Mouse (Mus musculus) bone marrow macrophage, adult 2 months (primary cell): ENCODE data around the gene Zfp712. TPM values are rescaled to one million over a fixed set of nuclear protein-coding genes. Genes with fewer than 3 reads are reported as not detected.

Experiments
- H3K27ac ChIP-seq: 2 replicates; pipeline ENCODE4 v1.5.1; 2012; ENCODE audit warnings: low read depth, low read length; ENCODE audit not compliant: insufficient read depth
- H3K4me1 ChIP-seq: 2 replicates; pipeline ENCODE4 v1.6.1; 2012; ENCODE audit warnings: low read length; ENCODE audit not compliant: control insufficient read depth, insufficient read depth
- H3K4me3 ChIP-seq: 2 replicates; pipeline ENCODE4 v1.5.1; 2012; ENCODE audit warnings: mild to moderate bottlenecking, low read length, moderate library complexity; ENCODE audit not compliant: insufficient read depth
- CTCF ChIP-seq: IDR thresholded peaks from 2 replicates; pipeline ENCODE4 v1.5.1; 2012; ENCODE audit warnings: low read depth, mild to moderate bottlenecking, low read length, moderate library complexity
- POLR2A ChIP-seq: IDR thresholded peaks from 2 replicates; pipeline ENCODE4 v1.6.1; 2012; ENCODE audit warnings: mild to moderate bottlenecking, low read depth, low read length, borderline replicate concordance
- polyA plus RNA-seq: library from polyadenylated mRNA; stranded (reverse); fragments of >200 nt; gene quantifications from 2 replicates; pipeline ENCODE4 v1.2.4, GENCODE M21; 2012; ENCODE audit not compliant: missing spikeins, insufficient read depth, insufficient read length

The Zfp712 gene
- polyA plus RNA-seq, 1 experiment, result 1.4 TPM

DNA sequence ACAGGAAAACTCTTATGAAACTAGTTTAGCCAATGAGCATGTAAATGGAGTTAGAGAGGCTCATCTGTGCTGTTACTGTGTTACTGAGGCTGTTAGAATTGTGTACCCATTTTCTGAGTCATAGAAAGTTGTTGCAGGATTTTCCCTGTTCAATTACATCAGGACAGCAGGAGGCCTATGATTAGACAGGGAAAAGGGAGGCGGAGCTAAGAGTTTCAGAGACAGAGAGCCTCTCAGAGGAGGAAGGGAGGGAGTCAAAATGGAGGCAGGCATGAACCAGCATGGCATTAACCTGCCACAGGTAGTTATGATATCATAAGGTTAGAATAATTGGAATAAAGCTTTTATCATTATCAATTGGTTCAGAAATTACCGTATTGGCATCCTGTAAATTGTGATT is 11.8 kb upstream of the Zfp712 start:
- TF ChIP-seq POLR2A (no peak), CTCF (no peak)
- no peak overlapping the region for H3K4me3 ChIP-seq
- no peak overlapping the region for H3K27ac ChIP-seq
- no peaks in the 10 kb centered on the region for H3K4me1 ChIP-seq

DNA sequence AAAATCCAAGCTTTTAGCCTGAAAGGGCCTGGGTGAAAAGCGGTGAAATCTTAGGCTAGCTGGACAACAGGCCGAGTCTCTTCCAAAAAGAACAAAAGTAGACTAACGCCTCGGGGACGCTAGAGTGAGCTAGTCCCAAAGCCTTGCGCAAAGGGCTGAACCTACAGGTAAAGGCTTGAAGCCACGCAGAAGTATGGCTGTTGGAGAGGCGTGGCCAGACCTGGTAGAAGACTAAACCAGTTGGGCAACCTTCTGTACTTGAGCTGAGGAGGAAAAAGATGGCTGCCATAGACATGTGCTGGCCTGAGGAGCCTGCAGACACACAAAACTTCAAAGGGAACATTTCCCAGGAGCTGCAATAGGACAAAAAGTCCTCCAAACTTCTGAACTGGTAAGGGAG is 4.4 kb upstream of the Zfp712 start:
- TF ChIP-seq POLR2A, result no peak
- no peak for TF ChIP-seq CTCF
- Histone ChIP-seq H3K27ac (no peak overlapping the region), H3K4me3 (no peak overlapping the region), H3K4me1 (no peaks in the 10 kb centered on the region)

DNA sequence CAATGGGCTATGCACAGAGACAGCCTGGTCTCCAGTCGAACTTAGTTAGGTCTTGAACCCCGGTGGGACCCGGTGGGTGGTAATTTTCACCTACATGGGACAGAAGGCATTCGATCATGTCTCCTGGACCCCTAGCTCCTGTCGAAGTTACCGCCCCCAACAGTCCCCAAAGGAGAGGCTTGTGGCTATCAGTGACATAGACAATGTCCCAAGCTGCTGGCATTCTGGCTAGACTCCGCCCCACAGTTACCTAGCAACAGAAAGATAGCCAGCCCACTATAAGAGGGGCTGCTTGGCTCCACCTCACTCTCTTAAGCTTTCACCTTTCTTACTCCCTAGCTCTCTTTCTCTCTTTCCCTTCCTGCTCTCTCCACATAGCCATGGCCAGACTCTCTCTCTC is 1.5 kb upstream of the Zfp712 start:
- TF ChIP-seq CTCF, result no peak
- TF ChIP-seq POLR2A, result no peak
- peaks cover 4% of the 10 kb centered on the region for H3K4me1 ChIP-seq
- H3K4me3 ChIP-seq, result no peak overlapping the region
- H3K27ac ChIP-seq, result no peak overlapping the region

DNA sequence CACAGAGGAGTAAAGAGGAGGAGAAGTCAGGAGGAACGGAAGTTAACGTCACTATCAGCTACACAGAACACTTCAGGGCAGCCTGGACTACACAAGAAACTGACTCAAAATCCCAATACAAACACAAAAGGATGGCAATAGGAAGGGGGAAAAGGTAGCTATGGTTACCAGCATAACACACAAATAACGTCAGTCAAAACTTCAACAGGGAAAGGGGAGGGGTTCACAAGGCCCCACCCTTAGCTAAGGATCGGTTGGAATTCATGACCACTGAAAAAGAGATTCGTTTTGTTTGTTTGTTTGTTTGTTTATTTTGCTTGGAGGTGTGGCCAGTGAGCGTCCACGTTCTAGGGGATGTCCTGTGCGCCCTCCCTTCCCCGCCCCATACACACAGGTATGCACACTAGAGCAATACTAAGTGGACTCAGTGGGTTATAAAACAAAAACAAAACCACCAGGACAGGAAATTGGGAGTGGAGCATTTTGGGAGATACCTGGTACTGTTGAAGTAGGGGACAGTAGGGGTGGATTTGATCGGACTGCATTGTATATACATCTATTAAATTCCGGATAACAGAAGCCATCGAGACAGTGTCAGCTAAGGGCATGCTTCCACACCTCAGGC is 697 bp downstream of the Zfp712 start:
- TF ChIP-seq CTCF, result no peak
- TF ChIP-seq POLR2A, result no peak
- peaks cover 4% of the 10 kb centered on the region for H3K4me1 ChIP-seq
- H3K4me3 ChIP-seq, result peak overlapping the region; percentile 74
- peak overlapping the region; percentile 78; the same call in 1 of the 2 replicates for H3K27ac ChIP-seq

Other genes with a start within 250 kb of the Zfp712 start
- 1.2 and 1.7 TPM in 2 replicates for gene Gm10767, start 156.3 kb downstream of the Zfp712 start, polyA plus RNA-seq
- gene Zfp708, start 36.8 kb upstream of the Zfp712 start, polyA plus RNA-seq, result not detected in 2 replicates
- gene Gm28557, start 47.4 kb upstream of the Zfp712 start, polyA plus RNA-seq, result 6.2 and 7.1 TPM in 2 replicates
- gene Rslcan18, start 55.1 kb upstream of the Zfp712 start, polyA plus RNA-seq, result 0.90 and 1.5 TPM in 2 replicates
- gene Zfp759, start 60.5 kb upstream of the Zfp712 start, polyA plus RNA-seq, result 3.1 and 3.8 TPM in 2 replicates
- gene Rsl1, start 112.0 kb upstream of the Zfp712 start, polyA plus RNA-seq, result 9.2 and 11.7 TPM in 2 replicates
- 6.5 and 6.7 TPM in 2 replicates for gene Zfp455, start 133.3 kb upstream of the Zfp712 start, polyA plus RNA-seq
- 2.5 and 2.7 TPM in 2 replicates for gene Zfp458, start 217.3 kb upstream of the Zfp712 start, polyA plus RNA-seq
- gene Zfp457, start 245.3 kb upstream of the Zfp712 start, polyA plus RNA-seq, result 0.84 TPM in 1 of 2 replicates, not detected in the other